Mouse (Mus musculus) ES-Bruce4 (cell line): ENCODE results near the gene Tmem86a.

Source experiments
- CTCF ChIP-seq: IDR thresholded peaks from one replicate; pipeline ENCODE4 v1.8.1; 2011; ENCODE audit warnings: low read depth, low read length
- EP300 ChIP-seq: IDR thresholded peaks from 2 replicates; pipeline ENCODE4 v1.6.1; 2011; ENCODE audit warnings: low read depth, low read length; ENCODE audit not compliant: insufficient read depth
- POLR2A ChIP-seq: IDR thresholded peaks from one replicate; pipeline ENCODE4 v1.8.1; 2011; ENCODE audit warnings: low read length; ENCODE audit not compliant: insufficient read depth

GRCm38 (mm10) chr7:47017146-47017545 is 33.3 kb upstream of the Tmem86a start:
- TF ChIP-seq POLR2A: no peak
- no peak for TF ChIP-seq EP300
- TF ChIP-seq CTCF: no peak
